Mouse (Mus musculus): ENCODE results near the gene Lrp11.

DNA sequence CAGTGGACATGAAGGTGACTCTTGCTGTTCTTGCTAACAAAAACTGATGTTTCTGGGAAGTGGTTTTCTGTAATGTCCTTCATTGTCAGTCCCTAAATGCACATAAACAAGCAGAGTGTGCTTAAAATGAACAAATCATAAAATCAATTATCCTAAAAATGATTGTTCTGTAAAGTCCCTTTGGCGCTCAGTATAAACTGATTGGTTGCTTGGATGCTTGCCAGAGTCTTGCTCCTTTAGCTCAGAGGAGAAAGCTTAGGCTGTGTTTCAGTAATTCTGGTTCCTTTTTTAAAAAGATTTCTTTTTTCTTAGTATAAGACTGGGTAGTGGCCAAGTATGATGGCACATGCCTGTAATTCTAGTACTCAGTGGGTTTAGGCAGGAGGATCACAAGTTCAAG lies 6.7 kb downstream of the Lrp11 start:
- TF ChIP-seq CTCF (IDR thresholded peaks at IDR 0.05; ENCODE audit: control insufficient read depth, insufficient read depth, low read length) (no peak), POLR2A (IDR thresholded peaks at IDR 0.05; ENCODE audit: borderline replicate concordance, control insufficient read depth, low read depth, low read length) (no peak)
